Mouse (Mus musculus): ENCODE measurements around the gene Speg. TPM values are rescaled to one million over a fixed set of nuclear protein-coding genes. Genes with fewer than 3 reads are reported as not detected.

Speg gene
- total RNA-seq, 1 experiment, result 31.2 TPM

DNA sequence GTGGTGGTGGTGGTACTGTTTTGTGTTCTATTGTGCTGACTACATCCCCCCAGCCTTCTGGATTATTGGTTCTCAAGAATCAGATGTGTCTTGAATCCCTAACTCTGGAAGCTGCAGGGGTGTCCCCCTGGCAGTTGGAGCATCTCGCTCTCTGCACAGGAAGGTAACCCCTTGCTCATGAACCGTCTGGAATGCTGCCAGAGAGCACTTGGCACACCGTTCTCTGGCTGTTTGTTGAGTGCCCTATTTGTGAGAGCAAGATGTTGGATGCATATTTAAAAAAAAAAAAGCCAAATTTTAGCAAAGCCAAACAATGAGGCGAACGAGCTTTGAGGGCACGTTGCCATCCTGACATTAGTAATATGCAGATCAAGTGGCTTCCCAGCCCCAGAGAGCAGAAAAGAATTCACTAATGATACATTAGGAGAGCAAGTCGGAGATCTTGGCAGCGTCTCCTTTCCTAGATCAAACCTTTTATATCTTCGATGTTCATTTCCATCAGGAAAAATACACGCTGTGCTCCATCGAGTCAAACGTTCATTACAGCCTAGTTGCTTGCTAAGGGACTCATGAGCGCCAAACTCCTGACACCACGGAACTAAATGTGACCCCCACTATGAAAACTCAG lies 9.5 kb upstream of the Speg start:
- Histone ChIP-seq H3K36me3 (ENCODE audit: control insufficient read depth, insufficient read depth, low read length, poor library complexity, severe bottlenecking) (no peaks in the 10 kb centered on the region), H3K27ac (ENCODE audit: insufficient read depth, low read depth, low read length, poor library complexity, severe bottlenecking) (no peak overlapping the region), H3K4me3 (ENCODE audit: insufficient read depth in 1 of 2, low read depth in 1 of 2, low read length in 2 of 2, poor library complexity in 1 of 2, severe bottlenecking in 1 of 2) (no peak overlapping the region), H3K4me1 (ENCODE audit: control insufficient read depth in 2 of 2, insufficient read depth in 2 of 2, low read length in 2 of 2, poor library complexity in 1 of 2) (peaks cover 0 to 16% of the 10 kb centered on the region in 2 experiments; a peak in 1 of 4 replicates), H3K9ac (ENCODE audit: insufficient read depth, low read depth, low read length, poor library complexity, severe bottlenecking) (no peak overlapping the region), H3K9me3 (ENCODE audit: control insufficient read depth, insufficient read depth, low read depth, low read length) (no peaks in the 10 kb centered on the region)
- in situ Hi-C loops (cut with MboI; ENCODE audit: low sequenced_read_pairs in 2 of 2, unreplicated experiment in 2 of 2), result no loop called here
- DNase-seq (ENCODE audit: low read depth, low spot score), result no peak
- no peak for TF ChIP-seq ZC3H11A (IDR thresholded peaks at IDR 0.05; ENCODE audit: borderline replicate concordance, low read depth, low read length)
- no peak for TF ChIP-seq MAFK (IDR thresholded peaks at IDR 0.05; ENCODE audit: insufficient read depth, low read depth, low read length)
- no peak for TF ChIP-seq ZNF384 (IDR thresholded peaks at IDR 0.05; ENCODE audit: low read depth, low read length)
- no peak for TF ChIP-seq HCFC1 (IDR thresholded peaks at IDR 0.05; ENCODE audit: borderline replicate concordance, insufficient read depth, low read length)
- TF ChIP-seq CHD2 (IDR thresholded peaks at IDR 0.05; ENCODE audit: low read depth, low read length), result no peak

DNA sequence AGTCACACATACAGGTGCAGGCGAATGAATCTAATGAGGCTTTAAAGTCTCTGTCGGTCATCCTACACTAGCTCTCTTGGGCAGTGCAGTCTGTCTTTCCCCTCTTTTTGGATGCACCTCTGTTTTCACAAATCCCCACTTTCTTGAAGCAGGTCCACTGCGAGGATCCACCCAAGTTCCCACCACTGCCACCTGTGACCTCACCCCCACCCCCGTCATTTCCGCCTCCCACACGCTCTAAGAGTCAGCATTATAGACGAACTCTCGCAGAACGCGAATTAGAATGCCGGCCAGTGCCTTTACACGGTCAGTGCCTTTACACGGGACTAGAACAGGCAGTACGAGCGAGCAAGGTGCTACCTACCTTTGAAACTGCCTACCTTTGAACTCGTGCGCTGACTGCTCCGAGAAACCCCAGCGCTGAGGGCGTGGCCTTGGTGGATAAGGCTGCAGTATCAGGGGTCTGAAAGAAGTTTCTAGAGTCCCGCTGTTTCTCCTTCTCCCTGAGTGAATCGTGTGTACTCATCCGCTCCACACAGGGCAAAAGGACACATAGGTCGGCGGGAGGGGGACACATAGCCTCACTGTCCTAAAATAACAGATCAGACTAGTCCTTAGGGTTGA lies 5.6 kb upstream of the Speg start:
- H3K9me3 ChIP-seq (ENCODE audit: control insufficient read depth, insufficient read depth, low read depth, low read length), result no peaks in the 10 kb centered on the region
- 0 out of 4 replicates have a peak overlapping the region, but pooled peaks of 1 of the 2 experiments have one; percentile 43 for H3K4me3 ChIP-seq (ENCODE audit: insufficient read depth in 1 of 2, low read depth in 1 of 2, low read length in 2 of 2, poor library complexity in 1 of 2, severe bottlenecking in 1 of 2)
- in situ Hi-C loops (cut with MboI; ENCODE audit: low sequenced_read_pairs in 2 of 2, unreplicated experiment in 2 of 2), result no loop called here
- peak overlapping the region; percentile 26; the same call in 1 of the 2 replicates for H3K9ac ChIP-seq (ENCODE audit: insufficient read depth, low read depth, low read length, poor library complexity, severe bottlenecking)
- H3K27ac ChIP-seq (ENCODE audit: insufficient read depth, low read depth, low read length, poor library complexity, severe bottlenecking), result no peak overlapping the region
- TF ChIP-seq ZNF384 (IDR thresholded peaks at IDR 0.05; ENCODE audit: low read depth, low read length), result no peak
- no peak for TF ChIP-seq HCFC1 (IDR thresholded peaks at IDR 0.05; ENCODE audit: borderline replicate concordance, insufficient read depth, low read length)
- no peak for TF ChIP-seq MAFK (IDR thresholded peaks at IDR 0.05; ENCODE audit: insufficient read depth, low read depth, low read length)
- no peak for TF ChIP-seq ZC3H11A (IDR thresholded peaks at IDR 0.05; ENCODE audit: borderline replicate concordance, low read depth, low read length)
- no peak for TF ChIP-seq CHD2 (IDR thresholded peaks at IDR 0.05; ENCODE audit: low read depth, low read length)
- H3K4me1 ChIP-seq (ENCODE audit: control insufficient read depth in 2 of 2, insufficient read depth in 2 of 2, low read length in 2 of 2, poor library complexity in 1 of 2), result peaks cover 0 to 14% of the 10 kb centered on the region in 2 experiments; a peak in 2 of 4 replicates
- DNase-seq (ENCODE audit: low read depth, low spot score), result no peak
- no peaks in the 10 kb centered on the region for H3K36me3 ChIP-seq (ENCODE audit: control insufficient read depth, insufficient read depth, low read length, poor library complexity, severe bottlenecking)

DNA sequence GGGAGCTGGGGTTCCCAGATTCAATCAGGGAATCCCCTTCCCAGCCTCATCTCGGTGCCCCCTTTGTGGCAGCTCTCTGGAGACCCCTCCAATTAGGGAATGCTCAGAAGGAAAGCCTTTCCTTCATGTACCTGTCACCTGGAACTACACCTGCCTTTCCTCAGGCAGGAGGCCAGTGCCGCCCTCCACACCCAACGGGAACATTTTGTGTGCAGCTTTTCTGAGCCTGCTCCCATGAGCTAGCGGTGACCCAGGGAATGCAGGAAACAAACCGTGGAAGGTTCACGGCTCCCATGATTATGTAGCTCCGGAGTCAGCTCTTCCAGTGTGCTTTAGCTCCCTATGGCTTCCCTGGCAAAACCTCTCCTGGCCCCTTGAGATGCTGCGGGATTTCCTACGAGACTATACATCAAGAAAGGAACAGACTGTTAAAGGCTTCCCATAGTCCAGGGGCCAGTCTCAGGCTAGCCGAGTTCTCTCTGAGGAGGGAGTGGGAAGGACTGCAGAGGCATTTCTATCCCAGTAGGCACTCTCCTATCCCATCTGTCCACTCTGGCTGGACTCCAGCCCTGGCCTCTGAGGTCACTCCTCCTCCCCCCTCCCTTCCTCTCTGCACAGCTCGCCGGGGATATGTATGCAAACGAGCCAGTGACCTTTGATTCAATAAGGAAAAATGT lies 5.0 kb upstream of the Speg start:
- Histone ChIP-seq H3K36me3 (ENCODE audit: control insufficient read depth, insufficient read depth, low read length, poor library complexity, severe bottlenecking) (no peaks in the 10 kb centered on the region), H3K9me3 (ENCODE audit: control insufficient read depth, insufficient read depth, low read depth, low read length) (no peaks in the 10 kb centered on the region), H3K27ac (ENCODE audit: insufficient read depth, low read depth, low read length, poor library complexity, severe bottlenecking) (no peak overlapping the region), H3K4me1 (ENCODE audit: control insufficient read depth in 2 of 2, insufficient read depth in 2 of 2, low read length in 2 of 2, poor library complexity in 1 of 2) (peaks cover 0 to 18% of the 10 kb centered on the region in 2 experiments; a peak in 2 of 4 replicates), H3K4me3 (ENCODE audit: insufficient read depth in 1 of 2, low read depth in 1 of 2, low read length in 2 of 2, poor library complexity in 1 of 2, severe bottlenecking in 1 of 2) (no peak overlapping the region), H3K9ac (ENCODE audit: insufficient read depth, low read depth, low read length, poor library complexity, severe bottlenecking) (peak overlapping the region; percentile 26; the same call in 1 of the 2 replicates)
- TF ChIP-seq ZC3H11A (IDR thresholded peaks at IDR 0.05; ENCODE audit: borderline replicate concordance, low read depth, low read length) (no peak), CHD2 (IDR thresholded peaks at IDR 0.05; ENCODE audit: low read depth, low read length) (no peak), MAFK (IDR thresholded peaks at IDR 0.05; ENCODE audit: insufficient read depth, low read depth, low read length) (no peak), ZNF384 (IDR thresholded peaks at IDR 0.05; ENCODE audit: low read depth, low read length) (no peak), HCFC1 (IDR thresholded peaks at IDR 0.05; ENCODE audit: borderline replicate concordance, insufficient read depth, low read length) (no peak)
- DNase-seq (ENCODE audit: low read depth, low spot score), result no peak
- in situ Hi-C loops (cut with MboI; ENCODE audit: low sequenced_read_pairs in 2 of 2, unreplicated experiment in 2 of 2), result no loop called here

DNA sequence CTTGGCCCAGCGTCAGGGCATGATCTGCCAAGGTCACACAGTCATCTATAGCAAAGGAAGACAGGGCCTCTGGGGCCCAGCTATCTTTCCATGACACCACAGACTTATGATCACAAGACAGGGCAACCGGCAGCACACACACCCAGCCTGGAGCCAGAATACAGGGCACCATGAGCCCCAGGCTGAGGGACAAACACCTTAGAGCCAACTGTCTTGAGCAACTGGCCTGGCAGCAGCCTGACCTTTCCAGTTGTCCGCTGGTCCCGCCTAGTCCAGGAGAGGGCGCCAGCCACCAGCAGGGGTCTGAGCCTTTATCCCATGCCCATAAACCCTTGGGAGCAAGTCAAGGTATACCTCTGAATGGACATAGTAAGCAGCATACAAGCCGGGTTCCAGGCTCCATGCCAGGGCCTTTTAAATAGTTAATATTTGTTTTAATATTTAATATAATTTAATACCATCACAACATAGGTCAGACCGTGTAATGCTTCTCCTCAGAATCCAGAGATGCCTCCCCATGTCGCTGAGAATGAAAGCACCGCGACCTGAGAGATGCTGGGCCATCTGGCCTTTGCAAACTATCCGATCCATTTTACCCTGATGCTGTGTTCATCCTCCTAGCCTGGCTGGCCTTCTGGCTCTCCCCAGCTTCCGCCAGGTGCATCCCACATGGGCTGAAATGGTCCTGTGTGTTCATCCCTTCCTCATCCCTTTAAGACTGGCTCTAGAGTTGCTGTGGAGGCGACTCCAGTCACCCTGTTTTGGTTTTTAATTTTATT lies 3.6 kb upstream of the Speg start:
- in situ Hi-C loops (cut with MboI; ENCODE audit: low sequenced_read_pairs in 2 of 2, unreplicated experiment in 2 of 2), result no loop called here
- Histone ChIP-seq H3K9ac (ENCODE audit: insufficient read depth, low read depth, low read length, poor library complexity, severe bottlenecking) (no peak overlapping the region), H3K27ac (ENCODE audit: insufficient read depth, low read depth, low read length, poor library complexity, severe bottlenecking) (no peak overlapping the region), H3K4me3 (ENCODE audit: insufficient read depth in 1 of 2, low read depth in 1 of 2, low read length in 2 of 2, poor library complexity in 1 of 2, severe bottlenecking in 1 of 2) (no peak overlapping the region), H3K9me3 (ENCODE audit: control insufficient read depth, insufficient read depth, low read depth, low read length) (no peaks in the 10 kb centered on the region), H3K36me3 (ENCODE audit: control insufficient read depth, insufficient read depth, low read length, poor library complexity, severe bottlenecking) (no peaks in the 10 kb centered on the region), H3K4me1 (ENCODE audit: control insufficient read depth in 2 of 2, insufficient read depth in 2 of 2, low read length in 2 of 2, poor library complexity in 1 of 2) (peaks cover 0 to 20% of the 10 kb centered on the region in 2 experiments; a peak in 2 of 4 replicates)
- DNase-seq (ENCODE audit: low read depth, low spot score), result no peak
- TF ChIP-seq CHD2 (IDR thresholded peaks at IDR 0.05; ENCODE audit: low read depth, low read length) (no peak), ZNF384 (IDR thresholded peaks at IDR 0.05; ENCODE audit: low read depth, low read length) (no peak), MAFK (IDR thresholded peaks at IDR 0.05; ENCODE audit: insufficient read depth, low read depth, low read length) (no peak), ZC3H11A (IDR thresholded peaks at IDR 0.05; ENCODE audit: borderline replicate concordance, low read depth, low read length) (0 out of 2 replicates have a peak, but pooled peaks have one; percentile 8)

Data from ES-E14 (cell line).